Mouse (Mus musculus) heart, adult 2 months (tissue): ENCODE measurements around the gene Fpr1. TPM values are rescaled to one million over a fixed set of nuclear protein-coding genes. Genes with fewer than 3 reads are reported as not detected.
"Not testable (repeated sequence)": the region's sequence is repeated elsewhere in the genome, so short reads cannot be mapped to it uniquely, and the experiment has no call there.

Experiments
- DNase-seq, 2 experiments: peaks; one replicate each; pipeline ENCODE4 v3.0.0; 2021
- H3K27ac ChIP-seq: fragments of 200-600 bp; 2 replicates; pipeline ENCODE4 v1.8.1; 2022
- H3K27me3 ChIP-seq: fragments of 200-500 bp; 2 replicates; pipeline ENCODE4 v1.6.1; 2012; ENCODE audit warnings: mild to moderate bottlenecking, low read length, inconsistent platforms, mixed read lengths; ENCODE audit not compliant: control insufficient read depth, insufficient read depth
- H3K36me3 ChIP-seq: fragments of 200-500 bp; 2 replicates; pipeline ENCODE4 v1.6.1; 2012; ENCODE audit warnings: low read length, inconsistent platforms; ENCODE audit not compliant: control insufficient read depth, insufficient read depth
- H3K4me1 ChIP-seq: fragments of 200-500 bp; 2 replicates; pipeline ENCODE4 v1.6.1; 2011; ENCODE audit warnings: low read length; ENCODE audit not compliant: control insufficient read depth, insufficient read depth
- H3K4me3 ChIP-seq: fragments of 200-600 bp; 2 replicates; pipeline ENCODE4 v1.8.1; 2022
- H3K79me2 ChIP-seq: fragments of 200-500 bp; replicated peaks from 2 replicates; pipeline ENCODE4 v1.6.1; 2012; ENCODE audit warnings: mild to moderate bottlenecking, inconsistent platforms, low read length, moderate library complexity, mixed read lengths; ENCODE audit not compliant: control insufficient read depth, insufficient read depth
- H3K9ac ChIP-seq: fragments of 200-500 bp; 2 replicates; pipeline ENCODE4 v1.6.1; 2012; ENCODE audit warnings: low read depth, mild to moderate bottlenecking, control low read depth, inconsistent platforms, low read length, mixed read lengths
- CTCF ChIP-seq: fragments of 200-600 bp; IDR thresholded peaks from 2 replicates; pipeline ENCODE4 v1.8.1; 2022; ENCODE audit warnings: antibody characterized with exemption, mild to moderate bottlenecking, moderate library complexity
- EP300 ChIP-seq: fragments of 200-500 bp; IDR thresholded peaks from 2 replicates; pipeline ENCODE4 v1.6.1; 2011; ENCODE audit warnings: low read depth, low read length, control low read depth; ENCODE audit not compliant: insufficient read depth
- POLR2A ChIP-seq: fragments of 200-500 bp; IDR thresholded peaks from 2 replicates; pipeline ENCODE4 v1.6.1; 2011; ENCODE audit warnings: mild to moderate bottlenecking, low read depth, low read length, control low read depth; ENCODE audit not compliant: insufficient read depth
- WGBS: fragments of 180-500 bp; shearing (Covaris S2); methylation state at CpG from one replicate; pipeline ENCODE4 v1.1.7; 2018; 5-methylcytosine and 5-hydroxymethylcytosine counted together
- intact Hi-C: fragments of 180-260 bp; cut with DNase I; formaldehyde crosslinking; loops from one replicate; pipeline ENCODE4 v1.15.1; 2025
- long read RNA-seq: library from polyadenylated mRNA; stranded (forward); transcript quantifications from one replicate; pipeline ENCODE4 v2.0.0, GENCODE M21; 2021
- polyA plus RNA-seq: library from polyadenylated mRNA; depleted of rRNA; stranded (reverse); fragments of >200 nt; gene quantifications from 2 replicates; pipeline ENCODE4 v1.2.3, GENCODE M21; 2012; rRNA removed
- total RNA-seq, 2 experiments: library from RNA; stranded (reverse); gene quantifications; 2 replicates each; pipeline ENCODE4 v1.2.3; 2021

The Fpr1 gene
- total RNA-seq, result not detected
- polyA plus RNA-seq, result 0.53 and 0.66 TPM in 2 replicates
- long read RNA-seq, result 0 reads

DNA sequence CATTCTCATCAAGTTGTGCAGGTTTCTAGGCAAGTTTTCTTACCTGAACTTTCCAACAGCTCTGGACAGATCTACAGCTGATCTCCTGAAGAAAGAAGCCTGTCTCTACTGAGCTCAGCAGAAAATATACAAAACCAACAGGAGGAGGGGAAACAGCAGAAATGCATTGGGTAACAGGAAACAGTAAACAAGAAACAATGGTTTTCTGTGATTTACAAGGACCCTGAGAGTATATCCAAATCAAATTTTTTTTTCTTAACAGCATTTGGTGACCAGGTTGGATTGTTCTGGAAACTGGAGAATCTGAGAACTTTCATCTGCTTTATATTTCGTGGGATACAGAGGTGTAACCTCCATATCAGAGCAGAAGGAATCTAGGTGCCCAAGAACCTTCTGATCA is at the start of gene Fpr1:
Gene Fpr1 (minus strand): TSS at position 101 of the 400 bp plus-strand sequence.
- DNase-seq, result no peak
- Histone ChIP-seq H3K79me2 (no peaks in the 10 kb centered on the region), H3K27me3 (no peaks in the 10 kb centered on the region), H3K36me3 (no peaks in the 10 kb centered on the region), H3K4me3 (no peak within 1 kb of the TSS), H3K9ac (no peak within 1 kb of the TSS), H3K4me1 (no peaks in the 10 kb centered on the region), H3K27ac (no peak within 1 kb of the TSS)
- WGBS, result 52% methylated on average over 1 of the region's 1 CpGs
- no peak for TF ChIP-seq EP300
- TF ChIP-seq CTCF, result no peak
- TF ChIP-seq POLR2A, result no peak
- intact Hi-C loops, result no loop called here

DNA sequence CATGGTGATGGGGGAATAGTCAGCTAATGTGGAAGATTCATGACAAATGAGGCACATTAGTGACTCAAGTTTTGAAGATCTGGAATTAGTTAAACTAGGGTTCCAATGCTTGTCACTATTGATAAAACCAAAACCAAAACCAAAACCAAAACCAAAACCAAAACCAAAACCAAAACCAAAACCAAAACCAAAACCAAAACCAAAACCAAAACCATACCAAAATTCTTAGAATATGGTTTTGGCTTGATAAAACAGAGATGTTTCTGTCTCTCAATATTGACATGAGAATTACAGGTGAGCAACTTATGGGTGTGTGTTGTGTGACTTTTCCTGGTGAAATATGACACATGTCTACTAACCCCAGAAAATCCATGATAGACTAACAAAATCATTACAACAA is 34.0 kb upstream of the Fpr1 start:
- intact Hi-C loops, result no loop called here

DNA sequence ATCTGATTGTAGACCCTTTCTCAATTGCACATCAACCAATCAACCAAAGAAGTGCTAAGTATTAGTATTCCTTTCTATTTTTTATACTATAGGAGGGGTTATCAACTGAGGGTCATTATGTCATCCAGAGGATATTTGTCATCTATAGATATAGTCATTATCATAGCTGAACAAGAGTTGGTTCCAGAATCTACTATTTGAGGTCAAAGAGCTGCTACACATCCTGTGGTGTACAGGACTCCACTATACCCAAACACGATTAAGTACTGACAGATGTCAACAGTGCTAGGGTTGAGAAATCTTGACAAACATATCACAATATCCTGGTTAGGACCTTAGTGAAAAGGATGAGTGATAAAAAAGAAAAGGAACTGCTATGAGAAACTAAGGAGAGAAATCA is 33.6 kb upstream of the Fpr1 start:
- Histone ChIP-seq H3K79me2 (no peaks in the 10 kb centered on the region), H3K27ac (no peak overlapping the region), H3K4me1 (no peaks in the 10 kb centered on the region), H3K9ac (no peak overlapping the region), H3K36me3 (no peaks in the 10 kb centered on the region), H3K4me3 (no peak overlapping the region), H3K27me3 (no peaks in the 10 kb centered on the region)
- no peak for DNase-seq
- WGBS, result 81% methylated on average over 1 of the region's 1 CpGs
- intact Hi-C loops, result no loop called here
- no peak for TF ChIP-seq CTCF
- TF ChIP-seq POLR2A, result no peak
- TF ChIP-seq EP300, result no peak

More for the DNA sequence above, 34.0 kb upstream of the Fpr1 start:
- H3K4me1 ChIP-seq, result no peaks in the 10 kb centered on the region
- no peak for TF ChIP-seq CTCF
- TF ChIP-seq EP300, result no peak
- no peak for TF ChIP-seq POLR2A
- H3K79me2 ChIP-seq, result no peaks in the 10 kb centered on the region
- no peaks in the 10 kb centered on the region for H3K36me3 ChIP-seq
- no peak overlapping the region for H3K27ac ChIP-seq
- DNase-seq, result no peak
- no peak overlapping the region for H3K4me3 ChIP-seq
- no peaks in the 10 kb centered on the region for H3K27me3 ChIP-seq
- H3K9ac ChIP-seq, result no peak overlapping the region

DNA sequence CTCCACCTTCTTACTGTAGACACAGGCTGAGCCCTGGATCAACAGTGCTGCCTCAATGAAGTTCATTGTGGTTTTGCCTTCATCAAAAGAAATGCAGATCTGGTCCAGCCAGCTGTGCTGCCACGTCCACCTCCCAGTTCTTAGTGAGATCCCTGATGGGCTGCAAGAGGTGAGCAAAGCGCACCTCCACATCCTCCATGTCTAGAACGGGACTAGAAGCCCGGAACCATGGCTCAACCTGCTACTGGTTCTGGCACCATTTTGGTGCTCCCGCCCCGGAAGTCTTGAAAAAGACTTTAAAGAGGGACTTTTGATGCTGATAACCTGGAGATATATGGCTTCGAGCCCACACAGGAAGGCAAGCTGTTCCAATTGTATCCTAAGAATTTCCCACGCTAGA is 28.9 kb upstream of the Fpr1 start:
- H3K4me3 ChIP-seq, H3K79me2 ChIP-seq, H3K4me1 ChIP-seq, intact Hi-C loops, H3K27ac ChIP-seq, H3K9ac ChIP-seq, H3K27me3 ChIP-seq, H3K36me3 ChIP-seq, DNase-seq: not testable (repeated sequence)
- 78% methylated on average over 8 of the region's 8 CpGs for WGBS

DNA sequence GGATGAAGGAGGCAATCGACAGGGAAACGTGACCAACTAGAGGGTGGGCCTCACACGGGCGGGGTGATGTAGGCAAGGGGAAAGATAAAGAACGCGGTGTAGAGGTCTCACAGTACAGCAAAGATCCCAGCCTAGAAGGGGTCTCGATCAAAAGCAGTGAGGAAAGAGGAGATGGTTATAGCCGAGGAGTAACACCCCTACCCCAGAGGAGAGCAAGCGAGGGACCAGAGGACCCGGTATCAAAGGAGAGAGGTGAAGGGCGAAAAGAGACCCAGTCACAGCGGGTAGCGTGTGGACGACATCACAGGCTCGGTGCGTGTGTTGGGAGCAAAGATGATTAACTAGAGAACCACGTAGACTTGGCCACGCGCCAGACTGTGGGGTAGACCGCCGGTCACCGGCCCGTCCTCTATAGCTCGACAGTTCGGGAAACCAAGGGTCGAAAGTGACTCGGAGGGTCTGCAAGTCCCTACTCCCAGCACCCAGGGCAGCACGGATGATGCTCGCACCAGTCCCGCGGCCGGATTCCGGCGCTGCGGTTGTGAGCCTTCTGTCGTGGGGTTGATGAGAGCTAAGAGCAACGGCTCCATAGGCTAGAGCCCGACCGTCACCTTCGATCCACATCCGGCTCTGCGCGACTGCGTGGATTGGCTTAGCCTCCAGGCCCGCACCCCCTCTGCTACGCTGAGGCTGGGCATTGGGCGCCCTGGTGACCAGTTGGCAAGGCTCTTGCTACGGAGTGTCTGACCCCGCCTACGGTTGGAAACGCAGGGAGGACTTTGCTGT is 26.1 kb upstream of the Fpr1 start:
- Histone ChIP-seq H3K79me2 (no peaks in the 10 kb centered on the region), H3K9ac (peak overlapping the region; percentile 37; the same call in 1 of the 2 replicates), H3K4me3 (peak overlapping the region; percentile 34; the same call in 1 of the 2 replicates), H3K27me3 (no peaks in the 10 kb centered on the region), H3K27ac (no peak overlapping the region), H3K36me3 (no peaks in the 10 kb centered on the region), H3K4me1 (no peaks in the 10 kb centered on the region)
- intact Hi-C loops, result no loop called here
- no peak for TF ChIP-seq CTCF
- peak; percentile 61; the same call in 1 of the 2 replicates for TF ChIP-seq POLR2A
- WGBS, result 18% methylated on average over 51 of the region's 51 CpGs
- peak; percentile 71 to 82 for DNase-seq

DNA sequence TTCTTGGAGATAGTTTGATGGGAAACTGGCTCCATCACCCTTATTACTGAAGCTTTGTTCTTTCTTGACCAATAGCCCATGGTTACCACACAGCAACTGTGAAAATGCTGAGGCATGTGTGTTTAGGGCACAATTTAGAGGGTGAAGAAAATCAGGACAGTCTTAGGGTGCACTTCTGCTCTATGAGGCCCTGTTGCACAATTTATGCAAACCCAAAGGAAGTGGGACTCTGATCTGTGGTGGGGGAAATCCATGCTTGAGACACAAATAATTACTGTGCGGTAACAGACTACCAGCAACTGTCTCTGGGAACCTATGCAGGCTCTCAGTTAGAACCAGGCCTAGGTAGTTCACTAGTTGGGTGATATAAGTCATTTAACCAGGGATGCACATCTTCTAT is 17.0 kb upstream of the Fpr1 start:
- H3K79me2 ChIP-seq, result no peaks in the 10 kb centered on the region
- no peaks in the 10 kb centered on the region for H3K27me3 ChIP-seq
- intact Hi-C loops, result no loop called here
- no peaks in the 10 kb centered on the region for H3K4me1 ChIP-seq
- TF ChIP-seq POLR2A (no peak), EP300 (no peak), CTCF (no peak)
- H3K4me3 ChIP-seq, result no peak overlapping the region
- no peaks in the 10 kb centered on the region for H3K36me3 ChIP-seq
- no peak overlapping the region for H3K27ac ChIP-seq
- WGBS, result 94% methylated on average over 1 of the region's 1 CpGs
- no peak overlapping the region for H3K9ac ChIP-seq
- DNase-seq, result no peak
